Mouse (Mus musculus): Measurements from ENCODE around the gene Scg5.

The Scg5 gene

GRCm38 (mm10) chr2:113749309-113749708 is 79.6 kb downstream of the Scg5 start:
- DNase-seq, result no peak

- DNase-seq, result no peak
Measured at GRCm38 (mm10) chr2:113728581-113728980, 100.3 kb downstream of the Scg5 start.

Data from cerebellum, adult 11 months (tissue).